Mouse (Mus musculus): ENCODE data around the gene Myadm.
"Not testable (repeated sequence)": the region's sequence is repeated elsewhere in the genome, so short reads cannot be mapped to it uniquely, and the experiment has no call there.

The Myadm gene

GRCm38 (mm10) chr7:3288976-3289970 lies at the start of gene Myadm, which contains the start of gene Prkcg:
Gene Myadm, plus strand, starts transcription at chr7:3289080.
Gene Prkcg, plus strand, starts transcription at chr7:3289179.
- DNase-seq (ENCODE audit: low spot score) = peak; percentile 79

- DNase-seq (ENCODE audit: low spot score) = no peak
These were observed 49.7 kb upstream of the Myadm start for GRCm38 (mm10) chr7:3239193-3239592.

- DNase-seq (ENCODE audit: low spot score) = no peak
These were observed 28.2 kb upstream of the Myadm start for GRCm38 (mm10) chr7:3260701-3261100.

- DNase-seq (ENCODE audit: low spot score) = no peak
These were observed 27.4 kb upstream of the Myadm start for GRCm38 (mm10) chr7:3261446-3261845.

GRCm38 (mm10) chr7:3262789-3263188 lies 26.1 kb upstream of the Myadm start:
- no peak for DNase-seq (ENCODE audit: low spot score)

- no peak for DNase-seq (ENCODE audit: low spot score)
These were observed 24.4 kb upstream of the Myadm start for GRCm38 (mm10) chr7:3264390-3265022.

GRCm38 (mm10) chr7:3265311-3265710 lies 23.6 kb upstream of the Myadm start:
- no peak for DNase-seq (ENCODE audit: low spot score)

- no peak for DNase-seq (ENCODE audit: low spot score)
These were observed 21.6 kb upstream of the Myadm start for GRCm38 (mm10) chr7:3267261-3267660.

GRCm38 (mm10) chr7:3267888-3268287 lies 21.0 kb upstream of the Myadm start:
- DNase-seq (ENCODE audit: low spot score) = no peak

GRCm38 (mm10) chr7:3268291-3268690 lies 20.6 kb upstream of the Myadm start:
- DNase-seq (ENCODE audit: low spot score) = no peak

GRCm38 (mm10) chr7:3272206-3272605 lies 16.7 kb upstream of the Myadm start:
- DNase-seq (ENCODE audit: low spot score) = no peak

- no peak for DNase-seq (ENCODE audit: low spot score)
These were observed 13.3 kb upstream of the Myadm start for GRCm38 (mm10) chr7:3275455-3276170.

GRCm38 (mm10) chr7:3276781-3277180 lies 12.1 kb upstream of the Myadm start:
- DNase-seq (ENCODE audit: low spot score) = not testable (repeated sequence)

- no peak for DNase-seq (ENCODE audit: low spot score)
These were observed 8.7 kb upstream of the Myadm start for GRCm38 (mm10) chr7:3280080-3280653.

- no peak for DNase-seq (ENCODE audit: low spot score)
These were observed 8.2 kb upstream of the Myadm start for GRCm38 (mm10) chr7:3280654-3281153.

GRCm38 (mm10) chr7:3281741-3282140 lies 7.1 kb upstream of the Myadm start:
- DNase-seq (ENCODE audit: low spot score) = no peak

GRCm38 (mm10) chr7:3283081-3283875 lies 5.6 kb upstream of the Myadm start:
- no peak for DNase-seq (ENCODE audit: low spot score)

- DNase-seq (ENCODE audit: low spot score) = no peak
These were observed 4.3 kb upstream of the Myadm start for GRCm38 (mm10) chr7:3284604-3285003.

- DNase-seq (ENCODE audit: low spot score) = no peak
These were observed 2.8 kb upstream of the Myadm start for GRCm38 (mm10) chr7:3286036-3286435.

GRCm38 (mm10) chr7:3287186-3287585 lies 1.7 kb upstream of the Myadm start:
- DNase-seq (ENCODE audit: low spot score) = no peak

All from ovary, adult 18-20 months (tissue).